Mouse (Mus musculus) cortical plate, adult 2 months (tissue): Measurements from ENCODE around the gene Nbl1.

Experiments
- CTCF ChIP-seq: fragments of 200-500 bp; IDR thresholded peaks from 2 replicates; pipeline ENCODE4 v1.5.1; 2011; ENCODE audit warnings: mild to moderate bottlenecking, control low read depth, low read length; ENCODE audit not compliant: insufficient read depth; ENCODE audit errors: extremely low read depth
- POLR2A ChIP-seq: fragments of 200-500 bp; IDR thresholded peaks from 2 replicates; pipeline ENCODE4 v1.6.1; 2011; ENCODE audit warnings: mild to moderate bottlenecking, low read length, control low read depth; ENCODE audit not compliant: insufficient read depth; ENCODE audit errors: extremely low read depth

GRCm38 (mm10) chr4:139126475-139126874 is 33.7 kb upstream of the Nbl1 start:
- TF ChIP-seq CTCF (no peak), POLR2A (no peak)
